In genomic region chr10:81010851-81011250, GRCm38 (mm10) we compare ENCODE assay signal across 12 mouse cellular contexts. TPM values are rescaled to one million over a fixed set of nuclear protein-coding genes. Genes with fewer than 3 reads are reported as not detected.
DNase-seq lines count a peak whose midpoint lies in the region; ATAC-seq lines count a peak whose summit lies in the region.
"Had no signal": no experiment of that assay in that cellular context is flagged by ENCODE, and none has a peak within 500 bp of the region (broad histone marks: within the 10 kb centered on the region; RNA-seq: fewer than 3 reads in every experiment).

No protein-coding gene starts in this region.

- no peak overlapping the region for H3K4me2 ChIP-seq in heart, embryonic 13.5 days
- H3K4me2 ChIP-seq: limb, embryonic 13.5 days; liver, embryonic 15.5 days had no signal

- no peaks in the 10 kb centered on the region for H3K9me3 ChIP-seq in heart, embryonic 13.5 days
- no peaks in the 10 kb centered on the region for H3K9me3 ChIP-seq in heart, embryonic 10.5 days
- H3K9me3 ChIP-seq: limb, embryonic 13.5 days; liver, embryonic 15.5 days had no signal

- no peaks in the 10 kb centered on the region for H3K36me3 ChIP-seq in heart, embryonic 13.5 days
- H3K36me3 ChIP-seq in heart, embryonic 10.5 days, result no peaks in the 10 kb centered on the region
- H3K36me3 ChIP-seq: limb, embryonic 13.5 days; liver, embryonic 15.5 days had no signal

- H3K4me1 ChIP-seq in heart, embryonic 13.5 days, result peaks cover 5% of the 10 kb centered on the region
- peaks cover 11% of the 10 kb centered on the region for H3K4me1 ChIP-seq in heart, embryonic 10.5 days

- DNase-seq in heart, embryonic 10.5 days (ENCODE audit: low spot score), result no peak
- DNase-seq in kidney, postnatal 4 days, result peak; percentile 23 to 35
- DNase-seq in kidney, postnatal 14 days, result no peak
- DNase-seq in right cerebral cortex, postnatal 4 days, result peak; percentile 55
- DNase-seq in right cerebral cortex, adult 2 months (ENCODE audit: low spot score in 2 of 2), result no peak
- DNase-seq: adrenal gland, adult 8-10 months had no signal

- no peak overlapping the region for H3K27ac ChIP-seq in heart, embryonic 13.5 days (replicated peaks)
- H3K27ac ChIP-seq in heart, embryonic 10.5 days, result no peak overlapping the region
- H3K27ac ChIP-seq: limb, embryonic 13.5 days; liver, embryonic 15.5 days; stomach, postnatal 0 days had no signal

- peaks cover 21% of the 10 kb centered on the region; the same call in 1 of the 2 replicates for H3K27me3 ChIP-seq in heart, embryonic 13.5 days (replicated peaks)
- H3K27me3 ChIP-seq in heart, embryonic 10.5 days (ENCODE audit: insufficient read depth, poor library complexity, severe bottlenecking), result peaks cover 21% of the 10 kb centered on the region
- H3K27me3 ChIP-seq: limb, embryonic 13.5 days; liver, embryonic 15.5 days had no signal

- WGBS in heart, embryonic 13.5 days, result 41% methylated on average over 6 of the region's 6 CpGs
- WGBS in heart, embryonic 10.5 days, result 70% methylated on average over 6 of the region's 6 CpGs

- no peak for ATAC-seq in heart, embryonic 13.5 days (ENCODE audit: extremely low read depth, insufficient number of reproducible peaks, low FRiP score, low TSS enrichment)
- ATAC-seq in frontal cortex, adult (ENCODE audit: low TSS enrichment), result no peak
- ATAC-seq: hindbrain, embryonic 16.5 days had no signal

- H3K4me3 ChIP-seq in heart, embryonic 13.5 days, result no peak overlapping the region
- H3K4me3 ChIP-seq in heart, embryonic 10.5 days, result no peak overlapping the region
- H3K4me3 ChIP-seq: limb, embryonic 13.5 days; liver, embryonic 15.5 days had no signal

- peak overlapping the region; percentile 30; the same call in 1 of the 2 replicates for H3K9ac ChIP-seq in heart, embryonic 13.5 days
- H3K9ac ChIP-seq: limb, embryonic 13.5 days; liver, embryonic 15.5 days had no signal

RNA-seq across cellular contexts. Expression of gene Gng7, which starts 3.9 kb away (rescaled TPM):
- polyA plus RNA-seq in heart, embryonic 13.5 days (2015; fragmentation: Nextera tagmentation; extraction: Ambion mirVana), result 1.4 TPM in 2 replicates
- polyA plus RNA-seq in heart, embryonic 10.5 days (2016; fragmentation: Nextera tagmentation; extraction: Ambion mirVana), result 1.5 and 2.1 TPM in 2 replicates

RNA-seq across cellular contexts. Expression of gene Diras1, which starts 14.6 kb away (rescaled TPM):
- polyA plus RNA-seq in heart, embryonic 13.5 days (2015; fragmentation: Nextera tagmentation; extraction: Ambion mirVana), result 0.06 and 0.07 TPM in 2 replicates
- polyA plus RNA-seq in heart, embryonic 10.5 days (2016; fragmentation: Nextera tagmentation; extraction: Ambion mirVana), result 0.08 and 0.11 TPM in 2 replicates

RNA-seq across cellular contexts. Expression of gene Slc39a3, which starts 26.4 kb away (rescaled TPM):
- polyA plus RNA-seq in heart, embryonic 13.5 days (2015; fragmentation: Nextera tagmentation; extraction: Ambion mirVana), result 8.0 and 8.2 TPM in 2 replicates
- 8.9 and 10.7 TPM in 2 replicates for polyA plus RNA-seq in heart, embryonic 10.5 days (2016; fragmentation: Nextera tagmentation; extraction: Ambion mirVana)

RNA-seq across cellular contexts. Expression of gene Sgta, which starts 49.1 kb away (rescaled TPM):
- 152 and 162 TPM in 2 replicates for polyA plus RNA-seq in heart, embryonic 13.5 days (2015; fragmentation: Nextera tagmentation; extraction: Ambion mirVana)
- 197 and 226 TPM in 2 replicates for polyA plus RNA-seq in heart, embryonic 10.5 days (2016; fragmentation: Nextera tagmentation; extraction: Ambion mirVana)

RNA-seq across cellular contexts. Expression of gene Thop1, which starts 59.0 kb away (rescaled TPM):
- 29.1 and 33.8 TPM in 2 replicates for polyA plus RNA-seq in heart, embryonic 13.5 days (2015; fragmentation: Nextera tagmentation; extraction: Ambion mirVana)
- polyA plus RNA-seq in heart, embryonic 10.5 days (2016; fragmentation: Nextera tagmentation; extraction: Ambion mirVana), result 58.0 and 73.9 TPM in 2 replicates

Comparison
In these comparisons a context has a peak if more than half of its experiments do, and no peak if none do; other contexts are left out.
1. DNase-seq: peak in kidney, postnatal 4 days (2 of 2) and right cerebral cortex, postnatal 4 days (single experiment); none in heart, embryonic 10.5 days (single experiment), kidney, postnatal 14 days (single experiment) and right cerebral cortex, adult 2 months (0 of 2).